Mouse (Mus musculus) colon, adult 2 months (tissue): ENCODE measurements around the gene Fbxl21. TPM values are rescaled to one million over a fixed set of nuclear protein-coding genes. Genes with fewer than 3 reads are reported as not detected.

Experiments used
- polyA plus RNA-seq: library from polyadenylated mRNA; depleted of rRNA; stranded (reverse); fragments of >200 nt; gene quantifications from 2 replicates; pipeline ENCODE4 v1.2.3, GENCODE M21; 2012; rRNA removed

Fbxl21 gene
- 0.27 and 0.90 TPM in 2 replicates for polyA plus RNA-seq

GRCm38 (mm10) chr13:56522081-56522820, at the start of gene Fbxl21:
Gene Fbxl21, plus strand, starts transcription at chr13:56522472.

GRCm38 (mm10) chr13:56482146-56482545, 40.1 kb upstream of the Fbxl21 start, which contains the start of gene Il9:
Gene Il9, minus strand, starts transcription at chr13:56482246.

GRCm38 (mm10) chr13:56548401-56548800, 26.1 kb downstream of the Fbxl21 start, which contains the start of gene Lect2:
Gene Lect2, minus strand, starts transcription at chr13:56548502.

Other genes with a start within 250 kb of the Fbxl21 start
- gene Cxcl14, start 225.9 kb upstream of the Fbxl21 start, polyA plus RNA-seq = 43.1 and 43.2 TPM in 2 replicates
- gene Gm3045, start 95.9 kb upstream of the Fbxl21 start, polyA plus RNA-seq = not detected in 2 replicates
- 0.72 and 0.87 TPM in 2 replicates for gene Slc25a48, start 84.1 kb upstream of the Fbxl21 start, polyA plus RNA-seq
- not detected in 2 replicates for gene Il9, start 40.2 kb upstream of the Fbxl21 start, polyA plus RNA-seq
- not detected in 2 replicates for gene Lect2, start 26.0 kb downstream of the Fbxl21 start, polyA plus RNA-seq
- 110 and 147 TPM in 2 replicates for gene Tgfbi, start 87.1 kb downstream of the Fbxl21 start, polyA plus RNA-seq
- 8.3 and 9.7 TPM in 2 replicates for gene Smad5, start 180.5 kb downstream of the Fbxl21 start, polyA plus RNA-seq
- 0.75 and 0.80 TPM in 2 replicates for gene Gm45623, start 231.4 kb downstream of the Fbxl21 start, polyA plus RNA-seq